Mouse (Mus musculus) layer of hippocampus, postnatal 25 days (tissue): ENCODE measurements at regions not wholly inside any gene's neighbourhood (a gene's known extent, or its start where the extent isn't known, plus 50 kb on each side); places are given as distances from the start of the nearest gene placed in this dataset.

Experiments
- microRNA-seq, 2 experiments: library from miRNA; unstranded; fragments of <30 nt; microRNA quantifications; one replicate each; pipeline ENCODE4 v1.2.0; 2021

Small RNA genes in the stretch of these regions (microRNA-seq; reads per million reads assigned to microRNA genes)
- 0 reads per million in 2 experiments for gene Gm26052
